Mouse (Mus musculus) midbrain, embryonic 14.5 days (tissue): ENCODE measurements around the gene Shbg. TPM values are rescaled to one million over a fixed set of nuclear protein-coding genes. Genes with fewer than 3 reads are reported as not detected.

Experiments
- ATAC-seq: fragments of 200-750 bp; cut with Nextera tagmentation; 2 replicates; pipeline ENCODE4 v1.8.0; 2017; ENCODE audit warnings: moderate number of reproducible peaks, moderate library complexity; ENCODE audit not compliant: low FRiP score, low TSS enrichment
- DNase-seq: peaks from one replicate; pipeline ENCODE4 v3.0.0-alpha.2; 2015
- H3K27ac ChIP-seq: fragments of 300-500 bp; sonication (generic); replicated peaks from 2 replicates; pipeline ENCODE4 v1.5.1; 2014; ENCODE audit warnings: mild to moderate bottlenecking, low read depth, low read length, moderate library complexity
- H3K27me3 ChIP-seq: fragments of 300-500 bp; sonication (generic); 2 replicates; pipeline ENCODE4 v1.6.1; 2014; ENCODE audit warnings: low read length, control low read depth, mixed read lengths; ENCODE audit not compliant: control insufficient read depth, insufficient read depth
- H3K36me3 ChIP-seq: fragments of 300-500 bp; sonication (generic); 2 replicates; pipeline ENCODE4 v1.6.1; 2014; ENCODE audit warnings: low read length, control low read depth; ENCODE audit not compliant: control insufficient read depth, insufficient read depth
- H3K4me1 ChIP-seq: fragments of 300-500 bp; sonication (generic); 2 replicates; pipeline ENCODE4 v1.6.1; 2014; ENCODE audit warnings: mild to moderate bottlenecking, antibody characterized with exemption, low read length, control low read depth; ENCODE audit not compliant: control insufficient read depth, insufficient read depth
- H3K4me2 ChIP-seq: fragments of 300-500 bp; sonication (generic); 2 replicates; pipeline ENCODE4 v1.6.1; 2014; ENCODE audit warnings: mild to moderate bottlenecking, low read length, moderate library complexity
- H3K4me3 ChIP-seq: fragments of 300-500 bp; sonication (generic); replicated peaks from 2 replicates; pipeline ENCODE4 v1.5.1; 2014; ENCODE audit warnings: low read depth, low read length
- H3K9ac ChIP-seq: fragments of 300-500 bp; sonication (generic); replicated peaks from 2 replicates; pipeline ENCODE4 v1.6.1; 2014; ENCODE audit warnings: mild to moderate bottlenecking, low read length, moderate library complexity
- H3K9me3 ChIP-seq: fragments of 300-500 bp; sonication (generic); 2 replicates; pipeline ENCODE4 v1.6.1; 2016; ENCODE audit warnings: low read length, control low read depth, mixed read lengths; ENCODE audit not compliant: control insufficient read depth
- WGBS: fragments of 180-500 bp; shearing (Covaris S2); extraction: QIAGEN DNeasy Blood & Tissue Kit; methylation state at CpG from one replicate; pipeline ENCODE4 v1.1.7; 2014; 5-methylcytosine and 5-hydroxymethylcytosine counted together
- polyA plus RNA-seq: library from polyadenylated mRNA; unstranded; fragments of >200 nt; fragmentation: Nextera tagmentation; extraction: Ambion mirVana; gene quantifications from 2 replicates; pipeline ENCODE4 v1.2.1, GENCODE M21; 2014

Gene Shbg
- not detected in 2 replicates for polyA plus RNA-seq

GRCm38 (mm10) chr11:69617805-69618204 is at the start of gene Shbg:
Gene Shbg, minus strand, starts transcription at chr11:69617905.
- no peak for ATAC-seq
- Histone ChIP-seq H3K27ac (no peak within 1 kb of the TSS), H3K36me3 (no peaks in the 10 kb centered on the region), H3K27me3 (no peaks in the 10 kb centered on the region), H3K9ac (no peak within 1 kb of the TSS), H3K4me2 (no peak within 1 kb of the TSS), H3K4me1 (peaks cover 13% of the 10 kb centered on the region), H3K9me3 (no peaks in the 10 kb centered on the region), H3K4me3 (no peak within 1 kb of the TSS)
- 78% methylated on average over 5 of the region's 5 CpGs for WGBS
- no peak for DNase-seq

- Histone ChIP-seq H3K9ac (no peak overlapping the region), H3K27me3 (no peaks in the 10 kb centered on the region), H3K9me3 (no peaks in the 10 kb centered on the region), H3K4me1 (peaks cover 18% of the 10 kb centered on the region), H3K36me3 (peaks cover 75% of the 10 kb centered on the region), H3K4me2 (no peak overlapping the region), H3K27ac (no peak overlapping the region), H3K4me3 (no peak overlapping the region)
- no peak for DNase-seq
- 90% methylated on average over 3 of the region's 3 CpGs for WGBS
- no peak for ATAC-seq
Observed at GRCm38 (mm10) chr11:69666665-69667005, 48.9 kb upstream of the Shbg start.

DNA sequence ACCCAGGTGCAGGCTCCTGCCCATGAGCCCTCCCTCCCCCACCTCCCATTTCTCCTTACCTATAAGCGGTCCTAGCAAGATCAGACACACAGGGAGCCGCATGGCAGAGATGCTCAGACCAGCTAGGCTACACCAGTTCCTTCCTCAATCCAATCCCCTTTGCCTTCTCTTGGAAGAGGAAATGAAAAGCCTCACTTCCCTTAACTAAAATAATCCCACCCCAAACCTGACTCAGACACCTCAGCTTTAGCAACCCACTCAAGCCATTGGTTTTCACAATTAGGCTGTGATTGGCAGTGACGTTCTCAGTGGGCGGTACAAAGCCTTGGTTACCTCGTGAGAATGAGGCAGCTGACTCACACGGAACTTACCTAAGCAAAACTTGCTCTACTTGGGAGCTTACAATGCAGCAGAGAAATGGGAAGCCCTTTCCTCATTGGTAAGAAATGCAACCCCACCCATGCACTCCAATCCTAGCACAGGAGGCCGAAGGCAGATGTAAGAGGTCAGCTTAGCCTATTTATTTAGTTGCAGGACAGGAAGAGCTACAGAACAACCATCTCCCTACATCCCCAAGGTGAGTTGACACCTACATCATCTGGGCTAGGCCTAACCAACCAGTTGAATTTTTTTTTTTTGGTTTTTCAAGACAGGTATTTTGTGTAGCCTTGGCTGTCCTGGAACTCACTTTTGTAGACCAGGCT is 48.4 kb upstream of the Shbg start, which contains the start of gene Cd68:
Gene Cd68, minus strand, starts transcription at position 193 of the 704 bp plus-strand sequence.
- no peak for DNase-seq
- peaks cover 75% of the 10 kb centered on the region for H3K36me3 ChIP-seq

GRCm38 (mm10) chr11:69665457-69665960 is 47.8 kb upstream of the Shbg start:
- WGBS, result 80% methylated on average over 9 of the region's 9 CpGs
- peaks cover 22% of the 10 kb centered on the region for H3K4me1 ChIP-seq
- DNase-seq (no peak), ATAC-seq (no peak)
- H3K27ac ChIP-seq, result 0 out of 2 replicates have a peak overlapping the region, but pooled peaks have one; percentile 20
- no peak overlapping the region for H3K9ac ChIP-seq
- no peak overlapping the region for H3K4me3 ChIP-seq
- H3K4me2 ChIP-seq, result no peak overlapping the region
- H3K9me3 ChIP-seq, result no peaks in the 10 kb centered on the region
- H3K36me3 ChIP-seq, result peaks cover 71% of the 10 kb centered on the region
- H3K27me3 ChIP-seq, result no peaks in the 10 kb centered on the region

More for the DNA sequence above, 48.4 kb upstream of the Shbg start, which contains the start of gene Cd68:
- WGBS, result 43% methylated on average over 7 of the region's 7 CpGs
- Histone ChIP-seq H3K4me2 (no peak within 1 kb of the TSS), H3K27ac (0 out of 2 replicates have a peak within 1 kb of the TSS, but pooled peaks have one; percentile 20), H3K4me3 (no peak within 1 kb of the TSS), H3K4me1 (peaks cover 23% of the 10 kb centered on the region), H3K27me3 (no peaks in the 10 kb centered on the region), H3K9ac (no peak within 1 kb of the TSS), H3K9me3 (no peaks in the 10 kb centered on the region)
- no peak for ATAC-seq

GRCm38 (mm10) chr11:69664841-69665240 is 47.1 kb upstream of the Shbg start:
- no peak for DNase-seq
- no peaks in the 10 kb centered on the region for H3K9me3 ChIP-seq
- H3K36me3 ChIP-seq, result peaks cover 64% of the 10 kb centered on the region
- no peak overlapping the region for H3K4me2 ChIP-seq
- no peak overlapping the region for H3K9ac ChIP-seq
- no peak overlapping the region for H3K4me3 ChIP-seq
- no peaks in the 10 kb centered on the region for H3K27me3 ChIP-seq
- no peak overlapping the region for H3K27ac ChIP-seq
- WGBS, result 94% methylated on average over 7 of the region's 7 CpGs
- no peak for ATAC-seq
- H3K4me1 ChIP-seq, result peaks cover 15% of the 10 kb centered on the region

DNA sequence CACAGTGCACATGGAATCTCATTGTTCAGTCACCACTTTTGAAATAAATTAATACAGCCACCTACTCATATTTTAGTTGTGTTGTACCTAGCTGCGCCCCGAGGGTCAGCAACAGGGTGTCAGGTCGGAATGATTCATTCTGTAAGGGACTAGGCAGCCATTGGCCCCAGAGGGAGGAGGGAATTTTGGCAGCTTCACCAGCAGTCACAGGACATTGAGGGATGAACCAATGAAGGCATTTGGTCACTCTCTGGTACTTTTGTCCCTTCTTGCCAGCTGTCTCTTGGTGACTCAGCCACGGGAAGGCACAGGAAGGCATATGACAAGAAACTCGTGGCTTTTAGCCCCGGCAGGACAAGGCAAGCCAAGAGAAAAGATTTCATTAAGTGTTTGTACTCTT is 46.1 kb upstream of the Shbg start:
- peak overlapping the region; percentile 93 for H3K27ac ChIP-seq

DNA sequence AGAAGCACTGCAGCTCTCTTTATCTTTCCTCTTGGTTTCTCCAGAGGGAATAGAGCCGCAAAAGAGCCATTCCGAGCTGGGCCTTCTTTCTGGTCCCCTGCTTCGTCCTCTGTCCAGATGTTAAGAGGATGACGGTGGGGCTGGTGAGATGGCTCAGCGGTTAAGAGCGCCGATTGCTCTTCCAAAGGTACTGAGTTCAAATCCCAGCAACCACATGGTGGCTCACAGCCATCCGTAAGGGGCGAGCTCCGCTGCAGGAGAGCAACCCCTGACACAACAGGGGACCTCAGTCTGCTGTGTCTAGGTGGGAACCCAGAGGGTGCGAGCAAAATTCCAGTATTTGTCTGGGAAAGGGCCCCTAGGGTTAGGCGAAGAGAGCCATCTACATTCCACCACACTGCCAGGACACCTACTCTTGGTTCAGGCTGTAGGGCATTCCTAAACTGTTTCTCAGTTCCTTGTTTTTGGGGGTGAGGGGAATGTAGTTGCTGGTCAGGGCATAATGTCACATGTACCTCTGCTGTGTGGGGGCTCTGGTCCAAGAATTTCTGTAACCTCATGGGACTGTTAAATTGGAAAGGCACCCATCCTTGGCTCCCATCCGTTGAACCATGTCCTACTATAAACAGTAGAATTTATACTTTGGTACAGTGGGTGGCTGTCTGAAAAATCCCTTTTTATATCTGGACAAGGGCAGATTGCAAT is 45.4 kb upstream of the Shbg start:
- no peaks in the 10 kb centered on the region for H3K27me3 ChIP-seq
- H3K27ac ChIP-seq, result peak overlapping the region; percentile 93
- peak overlapping the region; percentile 63 for H3K4me2 ChIP-seq
- ATAC-seq (peak; percentile 13; the same call in 1 of the 2 replicates), DNase-seq (no peak)
- peaks cover 13% of the 10 kb centered on the region for H3K4me1 ChIP-seq
- H3K9me3 ChIP-seq, result no peaks in the 10 kb centered on the region
- H3K4me3 ChIP-seq, result peak overlapping the region; percentile 52
- 68% methylated on average over 13 of the region's 13 CpGs for WGBS
- peaks cover 59% of the 10 kb centered on the region for H3K36me3 ChIP-seq
- H3K9ac ChIP-seq, result peak overlapping the region; percentile 46; the same call in 1 of the 2 replicates

More for the DNA sequence above, 46.1 kb upstream of the Shbg start:
- Histone ChIP-seq H3K4me1 (peaks cover 13% of the 10 kb centered on the region), H3K9me3 (no peaks in the 10 kb centered on the region), H3K4me2 (no peak overlapping the region), H3K9ac (no peak overlapping the region), H3K4me3 (no peak overlapping the region), H3K36me3 (peaks cover 59% of the 10 kb centered on the region), H3K27me3 (no peaks in the 10 kb centered on the region)
- ATAC-seq (no peak), DNase-seq (no peak)
- 85% methylated on average over 6 of the region's 6 CpGs for WGBS

GRCm38 (mm10) chr11:69662213-69662966 is 44.7 kb upstream of the Shbg start, which contains the start of gene Mpdu1:
Gene Mpdu1, minus strand, starts transcription at chr11:69662642.
- Histone ChIP-seq H3K9me3 (no peaks in the 10 kb centered on the region), H3K4me2 (peak within 1 kb of the TSS; percentile 63), H3K4me3 (peak within 1 kb of the TSS; percentile 52), H3K27ac (peak within 1 kb of the TSS; percentile 93), H3K9ac (peak within 1 kb of the TSS; percentile 63), H3K36me3 (peaks cover 59% of the 10 kb centered on the region), H3K4me1 (peaks cover 13% of the 10 kb centered on the region), H3K27me3 (no peaks in the 10 kb centered on the region)
- DNase-seq (peak; percentile 98), ATAC-seq (peak; percentile 95)
- WGBS, result under 1% methylated on average over 48 of the region's 48 CpGs
